Mouse (Mus musculus) hindlimb bud, embryonic 11.5 days (tissue): ENCODE measurements around the gene Pim1.
A peak's percentile ranks its signal among the peaks of the same experiment; 100 is the strongest.
"Not testable (repeated sequence)": the region's sequence is repeated elsewhere in the genome, so short reads cannot be mapped to it uniquely, and the experiment has no call there.

Source experiments
- DNase-seq: peaks from one replicate; pipeline ENCODE4 v3.0.0-alpha.2; 2012; ENCODE audit warnings: low read depth, low spot score; ENCODE audit errors: extremely low spot score

Pim1 gene

DNA sequence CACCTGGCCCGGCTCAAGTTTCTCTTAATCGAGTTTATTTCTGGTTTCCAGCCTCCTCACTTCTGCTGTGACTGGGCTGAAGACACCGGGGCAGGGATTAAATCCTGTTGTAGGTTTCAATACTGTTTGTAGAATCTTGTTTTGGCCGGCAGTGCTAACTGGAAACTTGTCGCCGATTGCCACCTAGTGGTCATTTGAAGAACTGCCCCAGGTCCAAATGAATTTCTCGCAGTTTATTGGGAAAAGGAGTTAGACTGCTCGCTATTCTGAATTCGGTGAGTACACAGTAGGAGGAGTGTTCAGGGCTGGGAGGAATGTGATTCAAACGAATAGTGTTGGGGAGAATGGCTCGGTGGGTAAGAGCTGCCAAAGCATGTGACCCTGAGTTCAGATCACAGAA is 23.9 kb downstream of the Pim1 start:
- DNase-seq = peak; percentile 89

DNA sequence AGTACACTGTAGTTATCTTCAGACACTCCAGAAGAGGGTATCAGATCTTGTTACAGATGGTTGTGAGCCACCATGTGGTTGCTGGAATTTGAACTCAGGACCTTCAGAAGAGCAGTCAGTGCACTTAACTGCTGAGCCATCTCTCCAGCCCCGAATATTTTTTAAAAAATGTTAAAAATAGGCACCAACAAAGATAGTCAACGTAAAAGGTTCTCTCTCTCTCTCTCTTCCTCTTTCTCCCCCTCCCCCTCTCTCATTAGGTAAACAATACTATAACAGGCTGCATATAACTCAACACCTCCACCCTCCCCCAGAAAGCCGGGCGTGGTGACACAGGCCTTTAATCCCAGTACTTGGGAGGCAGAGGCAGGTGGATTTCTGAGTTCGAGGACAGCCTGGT is 28.1 kb downstream of the Pim1 start:
- not testable (repeated sequence) for DNase-seq

- no peak for DNase-seq
Measured at GRCm38 (mm10) chr17:29519731-29520130, 29.2 kb downstream of the Pim1 start.

- DNase-seq = no peak
Measured at GRCm38 (mm10) chr17:29525613-29526012, 35.1 kb downstream of the Pim1 start.

DNA sequence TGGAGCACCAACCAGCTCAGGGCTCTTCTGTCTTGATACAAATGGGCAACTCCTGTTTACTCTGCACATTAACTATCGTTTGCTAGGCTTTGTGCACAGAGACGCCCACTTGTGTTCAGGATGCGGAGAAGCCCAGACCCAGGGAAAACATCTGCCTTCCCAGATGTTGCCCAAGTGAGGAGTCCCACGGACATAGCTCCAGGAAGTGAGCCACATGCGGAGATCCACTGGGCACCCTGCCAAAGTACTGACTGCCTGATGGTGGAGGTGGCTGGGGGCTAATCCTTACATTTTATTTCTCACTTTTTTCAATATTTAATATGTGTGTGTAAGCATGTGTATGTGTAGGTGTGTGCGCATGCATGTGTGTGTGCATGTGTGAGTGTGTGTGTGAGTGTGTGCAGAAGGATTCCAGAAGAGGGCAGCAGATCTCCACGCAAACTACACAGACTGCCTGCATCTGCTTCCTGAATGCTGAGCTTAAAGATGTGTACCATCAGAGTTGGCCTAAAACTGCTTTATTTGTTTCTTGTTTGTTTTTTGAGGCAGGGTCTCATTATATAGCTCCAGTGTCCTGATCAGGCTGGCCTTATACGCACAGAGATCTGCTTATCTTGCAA is 38.1 kb downstream of the Pim1 start:
- DNase-seq = no peak

DNA sequence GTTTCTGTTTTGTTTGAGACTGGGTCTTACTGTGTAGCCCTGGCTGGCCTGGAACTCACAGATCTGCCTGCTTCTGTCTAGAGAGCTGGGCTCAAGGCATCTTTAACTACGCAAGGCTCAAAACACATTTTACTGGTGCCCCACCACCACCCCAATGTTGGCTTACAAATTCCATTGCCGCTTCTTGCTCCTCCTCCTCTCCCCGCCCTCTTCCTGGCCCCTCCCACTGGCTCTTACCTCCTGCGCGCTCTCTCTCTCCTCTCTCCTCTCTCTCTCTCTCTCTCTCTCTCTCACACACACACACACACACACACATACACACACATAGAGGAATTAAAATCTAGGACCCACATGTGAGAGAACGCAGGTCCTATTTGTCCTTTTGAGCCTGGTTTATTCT is 40.0 kb downstream of the Pim1 start:
- no peak for DNase-seq

DNA sequence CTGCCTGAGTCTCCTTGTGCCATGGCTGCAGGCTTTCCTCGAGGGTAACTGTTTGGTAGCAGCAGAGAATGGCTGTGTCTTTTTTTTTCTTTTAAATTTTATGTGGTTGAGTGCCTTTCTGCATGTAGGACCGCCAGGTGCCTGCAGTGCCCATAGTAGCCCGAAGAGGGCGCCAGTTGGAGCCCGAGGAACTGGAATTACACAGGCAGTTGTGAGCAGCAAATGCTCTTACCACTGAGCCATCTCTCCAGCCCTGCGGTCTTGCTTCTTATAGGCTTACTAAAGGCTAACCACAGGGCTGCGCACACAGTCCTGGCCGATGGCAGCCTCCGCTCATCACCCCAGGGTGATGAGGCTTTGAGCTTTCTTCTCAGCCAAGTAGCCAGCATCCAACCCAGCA is 40.7 kb downstream of the Pim1 start:
- no peak for DNase-seq

GRCm38 (mm10) chr17:29531757-29532384 is 41.3 kb downstream of the Pim1 start:
- no peak for DNase-seq

GRCm38 (mm10) chr17:29533866-29534265 is 43.3 kb downstream of the Pim1 start:
- no peak for DNase-seq

- DNase-seq = no peak
Measured at GRCm38 (mm10) chr17:29540426-29540825, 49.9 kb downstream of the Pim1 start.

- no peak for DNase-seq
Measured at GRCm38 (mm10) chr17:29541419-29541818, 50.9 kb downstream of the Pim1 start.

GRCm38 (mm10) chr17:29542831-29543690 is 52.5 kb downstream of the Pim1 start:
- no peak for DNase-seq

- no peak for DNase-seq
Measured at GRCm38 (mm10) chr17:29544064-29544463, 53.5 kb downstream of the Pim1 start.

- DNase-seq = no peak
Measured at GRCm38 (mm10) chr17:29545241-29545640, 54.7 kb downstream of the Pim1 start.
